Mouse (Mus musculus) midbrain, embryonic 14.5 days (tissue): Measurements from ENCODE around the gene Zfp704. TPM values are rescaled to one million over a fixed set of nuclear protein-coding genes. Genes with fewer than 3 reads are reported as not detected.

Source experiments
- ATAC-seq: fragments of 200-750 bp; cut with Nextera tagmentation; 2 replicates; pipeline ENCODE4 v1.8.0; 2017; ENCODE audit warnings: moderate number of reproducible peaks, moderate library complexity; ENCODE audit not compliant: low FRiP score, low TSS enrichment
- DNase-seq: peaks from one replicate; pipeline ENCODE4 v3.0.0-alpha.2; 2015
- H3K27ac ChIP-seq: fragments of 300-500 bp; sonication (generic); replicated peaks from 2 replicates; pipeline ENCODE4 v1.5.1; 2014; ENCODE audit warnings: mild to moderate bottlenecking, low read depth, low read length, moderate library complexity
- H3K27me3 ChIP-seq: fragments of 300-500 bp; sonication (generic); 2 replicates; pipeline ENCODE4 v1.6.1; 2014; ENCODE audit warnings: low read length, control low read depth, mixed read lengths; ENCODE audit not compliant: control insufficient read depth, insufficient read depth
- H3K36me3 ChIP-seq: fragments of 300-500 bp; sonication (generic); 2 replicates; pipeline ENCODE4 v1.6.1; 2014; ENCODE audit warnings: low read length, control low read depth; ENCODE audit not compliant: control insufficient read depth, insufficient read depth
- H3K4me1 ChIP-seq: fragments of 300-500 bp; sonication (generic); 2 replicates; pipeline ENCODE4 v1.6.1; 2014; ENCODE audit warnings: mild to moderate bottlenecking, antibody characterized with exemption, low read length, control low read depth; ENCODE audit not compliant: control insufficient read depth, insufficient read depth
- H3K4me2 ChIP-seq: fragments of 300-500 bp; sonication (generic); 2 replicates; pipeline ENCODE4 v1.6.1; 2014; ENCODE audit warnings: mild to moderate bottlenecking, low read length, moderate library complexity
- H3K4me3 ChIP-seq: fragments of 300-500 bp; sonication (generic); replicated peaks from 2 replicates; pipeline ENCODE4 v1.5.1; 2014; ENCODE audit warnings: low read depth, low read length
- H3K9ac ChIP-seq: fragments of 300-500 bp; sonication (generic); replicated peaks from 2 replicates; pipeline ENCODE4 v1.6.1; 2014; ENCODE audit warnings: mild to moderate bottlenecking, low read length, moderate library complexity
- H3K9me3 ChIP-seq: fragments of 300-500 bp; sonication (generic); 2 replicates; pipeline ENCODE4 v1.6.1; 2016; ENCODE audit warnings: low read length, control low read depth, mixed read lengths; ENCODE audit not compliant: control insufficient read depth
- WGBS: fragments of 180-500 bp; shearing (Covaris S2); extraction: QIAGEN DNeasy Blood & Tissue Kit; methylation state at CpG from one replicate; pipeline ENCODE4 v1.1.7; 2014; 5-methylcytosine and 5-hydroxymethylcytosine counted together
- polyA plus RNA-seq: library from polyadenylated mRNA; unstranded; fragments of >200 nt; fragmentation: Nextera tagmentation; extraction: Ambion mirVana; gene quantifications from 2 replicates; pipeline ENCODE4 v1.2.1, GENCODE M21; 2014

The Zfp704 gene
- polyA plus RNA-seq, 1 experiment from 2014 or later = 14.8 TPM

GRCm38 (mm10) chr3:9543463-9543862, 66.4 kb downstream of the Zfp704 start:
- Histone ChIP-seq H3K4me1 (peaks cover 13% of the 10 kb centered on the region; the same call in 1 of the 2 replicates), H3K27me3 (no peaks in the 10 kb centered on the region), H3K36me3 (no peaks in the 10 kb centered on the region), H3K27ac (no peak overlapping the region), H3K9me3 (no peaks in the 10 kb centered on the region), H3K4me2 (no peak overlapping the region), H3K4me3 (no peak overlapping the region), H3K9ac (no peak overlapping the region)
- WGBS = 72% methylated on average over 4 of the region's 4 CpGs
- no peak for ATAC-seq
- no peak for DNase-seq

DNA sequence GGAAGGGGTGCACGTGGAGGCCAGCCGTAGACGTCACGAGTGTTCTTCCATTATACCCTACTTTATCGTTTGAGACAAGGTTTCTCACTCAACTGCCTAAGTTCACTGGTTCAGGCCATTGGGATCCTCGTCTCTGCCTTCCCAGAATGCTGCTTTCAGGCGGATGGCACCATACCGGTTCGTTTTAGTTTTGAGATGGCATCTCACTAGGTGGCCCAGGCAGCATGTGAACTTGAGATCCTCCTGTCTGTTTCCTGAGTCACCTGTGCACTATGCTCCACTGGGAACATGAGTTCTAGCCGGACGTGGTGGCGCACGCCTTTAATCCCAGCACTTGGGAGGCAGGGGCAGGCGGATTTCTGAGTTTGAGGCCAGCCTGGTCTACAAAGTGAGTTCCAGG, 68.3 kb downstream of the Zfp704 start:
- DNase-seq (no peak), ATAC-seq (no peak)
- no peak overlapping the region for H3K4me3 ChIP-seq
- H3K4me2 ChIP-seq = no peak overlapping the region
- no peaks in the 10 kb centered on the region for H3K27me3 ChIP-seq
- no peaks in the 10 kb centered on the region for H3K9me3 ChIP-seq
- H3K36me3 ChIP-seq = no peaks in the 10 kb centered on the region
- H3K9ac ChIP-seq = no peak overlapping the region
- H3K4me1 ChIP-seq = peaks cover 6% of the 10 kb centered on the region; the same call in 1 of the 2 replicates
- H3K27ac ChIP-seq = no peak overlapping the region
- WGBS = 88% methylated on average over 14 of the region's 14 CpGs

GRCm38 (mm10) chr3:9538510-9538909, 71.4 kb downstream of the Zfp704 start:
- no peak for DNase-seq
- Histone ChIP-seq H3K4me3 (no peak overlapping the region), H3K36me3 (no peaks in the 10 kb centered on the region), H3K4me1 (no peaks in the 10 kb centered on the region), H3K4me2 (no peak overlapping the region), H3K27ac (no peak overlapping the region), H3K27me3 (no peaks in the 10 kb centered on the region), H3K9me3 (no peaks in the 10 kb centered on the region), H3K9ac (no peak overlapping the region)
- WGBS = 97% methylated on average over 2 of the region's 2 CpGs
- ATAC-seq = no peak

GRCm38 (mm10) chr3:9537889-9538288, 72.0 kb downstream of the Zfp704 start:
- no peak overlapping the region for H3K4me3 ChIP-seq
- no peaks in the 10 kb centered on the region for H3K4me1 ChIP-seq
- ATAC-seq (no peak), DNase-seq (no peak)
- no peaks in the 10 kb centered on the region for H3K27me3 ChIP-seq
- H3K9ac ChIP-seq = no peak overlapping the region
- H3K36me3 ChIP-seq = no peaks in the 10 kb centered on the region
- no peak overlapping the region for H3K4me2 ChIP-seq
- H3K9me3 ChIP-seq = no peaks in the 10 kb centered on the region
- 58% methylated on average over 7 of the region's 7 CpGs for WGBS
- no peak overlapping the region for H3K27ac ChIP-seq

- ATAC-seq (no peak), DNase-seq (no peak)
- WGBS = 68% methylated on average over 9 of the region's 9 CpGs
- no peaks in the 10 kb centered on the region for H3K27me3 ChIP-seq
- no peak overlapping the region for H3K9ac ChIP-seq
- H3K4me3 ChIP-seq = no peak overlapping the region
- no peaks in the 10 kb centered on the region for H3K4me1 ChIP-seq
- no peak overlapping the region for H3K27ac ChIP-seq
- H3K36me3 ChIP-seq = no peaks in the 10 kb centered on the region
- no peaks in the 10 kb centered on the region for H3K9me3 ChIP-seq
- H3K4me2 ChIP-seq = no peak overlapping the region
Observed at GRCm38 (mm10) chr3:9530097-9530780, 79.6 kb downstream of the Zfp704 start.

GRCm38 (mm10) chr3:9524429-9524828, 85.5 kb downstream of the Zfp704 start:
- no peaks in the 10 kb centered on the region for H3K9me3 ChIP-seq
- DNase-seq (no peak), ATAC-seq (no peak)
- peaks cover 16% of the 10 kb centered on the region for H3K4me1 ChIP-seq
- no peak overlapping the region for H3K27ac ChIP-seq
- H3K4me3 ChIP-seq = no peak overlapping the region
- no peaks in the 10 kb centered on the region for H3K36me3 ChIP-seq
- no peaks in the 10 kb centered on the region for H3K27me3 ChIP-seq
- H3K9ac ChIP-seq = no peak overlapping the region
- WGBS = 73% methylated on average over 5 of the region's 5 CpGs
- no peak overlapping the region for H3K4me2 ChIP-seq

- WGBS = 71% methylated on average over 18 of the region's 18 CpGs
- Histone ChIP-seq H3K27me3 (no peaks in the 10 kb centered on the region), H3K4me2 (no peak overlapping the region), H3K4me1 (peaks cover 19% of the 10 kb centered on the region), H3K4me3 (no peak overlapping the region), H3K9ac (no peak overlapping the region), H3K9me3 (no peaks in the 10 kb centered on the region), H3K36me3 (no peaks in the 10 kb centered on the region), H3K27ac (peak overlapping the region; percentile 63)
- peak; percentile 66 for DNase-seq
- no peak for ATAC-seq
Observed at GRCm38 (mm10) chr3:9523081-9523932, 86.6 kb downstream of the Zfp704 start.

DNA sequence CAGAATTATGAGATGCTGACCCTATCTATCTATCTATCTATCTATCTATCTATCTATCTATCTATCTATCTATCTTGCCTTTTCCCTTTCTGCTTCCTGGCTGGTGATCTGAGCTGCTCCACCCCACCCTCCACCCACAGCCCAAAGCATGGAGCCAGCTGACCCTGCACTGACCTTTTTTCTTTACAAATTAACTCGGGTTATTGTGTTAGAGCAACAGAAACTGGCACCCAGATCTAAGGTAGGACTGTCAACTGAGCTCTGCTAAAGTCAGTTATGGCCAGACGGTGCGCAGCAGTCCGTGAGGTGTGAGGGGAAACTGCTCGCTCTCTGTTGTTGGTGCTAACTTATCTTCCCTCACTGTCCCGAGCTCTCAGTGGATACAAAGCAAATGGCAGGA, 87.9 kb downstream of the Zfp704 start:
- Histone ChIP-seq H3K4me1 (peaks cover 19% of the 10 kb centered on the region), H3K27me3 (no peaks in the 10 kb centered on the region), H3K9me3 (no peaks in the 10 kb centered on the region), H3K4me2 (no peak overlapping the region), H3K4me3 (no peak overlapping the region), H3K36me3 (no peaks in the 10 kb centered on the region), H3K27ac (no peak overlapping the region), H3K9ac (no peak overlapping the region)
- no peak for DNase-seq
- 68% methylated on average over 6 of the region's 6 CpGs for WGBS
- ATAC-seq = no peak

GRCm38 (mm10) chr3:9520728-9521054, 89.2 kb downstream of the Zfp704 start:
- DNase-seq = no peak
- Histone ChIP-seq H3K36me3 (no peaks in the 10 kb centered on the region), H3K4me1 (peaks cover 19% of the 10 kb centered on the region), H3K4me2 (no peak overlapping the region), H3K27me3 (no peaks in the 10 kb centered on the region), H3K9ac (no peak overlapping the region), H3K4me3 (no peak overlapping the region), H3K9me3 (no peaks in the 10 kb centered on the region), H3K27ac (no peak overlapping the region)
- ATAC-seq = no peak
- 47% methylated on average over 7 of the region's 7 CpGs for WGBS
